Mouse (Mus musculus) liver, adult 2 months (tissue): ENCODE results near the gene Actr5.

Experiments
- CTCF ChIP-seq: fragments of 200-500 bp; IDR thresholded peaks from 2 replicates; pipeline ENCODE4 v1.5.1; 2011; ENCODE audit warnings: low read depth, low read length, control low read depth
- POLR2A ChIP-seq: fragments of 200-500 bp; IDR thresholded peaks from 2 replicates; pipeline ENCODE4 v1.6.1; 2011; ENCODE audit warnings: low read length, control low read depth; ENCODE audit not compliant: insufficient read depth; ENCODE audit errors: extremely low read depth

GRCm38 (mm10) chr2:158606511-158606964, 18.1 kb upstream of the Actr5 start:
- TF ChIP-seq CTCF, result no peak
- no peak for TF ChIP-seq POLR2A
